Mouse (Mus musculus) heart, adult 2 months (tissue): ENCODE measurements at regions not wholly inside any gene's neighbourhood (a gene's known extent, or its start where the extent isn't known, plus 50 kb on each side); places are given as distances from the start of the nearest gene placed in this dataset.

Experiments used
- DNase-seq, 2 experiments: peaks; one replicate each; pipeline ENCODE4 v3.0.0; 2021
- H3K27ac ChIP-seq: fragments of 200-600 bp; 2 replicates; pipeline ENCODE4 v1.8.1; 2022
- H3K27me3 ChIP-seq: fragments of 200-500 bp; 2 replicates; pipeline ENCODE4 v1.6.1; 2012; ENCODE audit warnings: mild to moderate bottlenecking, low read length, inconsistent platforms, mixed read lengths; ENCODE audit not compliant: control insufficient read depth, insufficient read depth
- H3K36me3 ChIP-seq: fragments of 200-500 bp; 2 replicates; pipeline ENCODE4 v1.6.1; 2012; ENCODE audit warnings: low read length, inconsistent platforms; ENCODE audit not compliant: control insufficient read depth, insufficient read depth
- H3K4me1 ChIP-seq: fragments of 200-500 bp; 2 replicates; pipeline ENCODE4 v1.6.1; 2011; ENCODE audit warnings: low read length; ENCODE audit not compliant: control insufficient read depth, insufficient read depth
- H3K4me3 ChIP-seq: fragments of 200-600 bp; 2 replicates; pipeline ENCODE4 v1.8.1; 2022
- H3K79me2 ChIP-seq: fragments of 200-500 bp; replicated peaks from 2 replicates; pipeline ENCODE4 v1.6.1; 2012; ENCODE audit warnings: mild to moderate bottlenecking, inconsistent platforms, low read length, moderate library complexity, mixed read lengths; ENCODE audit not compliant: control insufficient read depth, insufficient read depth
- H3K9ac ChIP-seq: fragments of 200-500 bp; 2 replicates; pipeline ENCODE4 v1.6.1; 2012; ENCODE audit warnings: low read depth, mild to moderate bottlenecking, control low read depth, inconsistent platforms, low read length, mixed read lengths
- CTCF ChIP-seq: fragments of 200-600 bp; IDR thresholded peaks from 2 replicates; pipeline ENCODE4 v1.8.1; 2022; ENCODE audit warnings: antibody characterized with exemption, mild to moderate bottlenecking, moderate library complexity
- EP300 ChIP-seq: fragments of 200-500 bp; IDR thresholded peaks from 2 replicates; pipeline ENCODE4 v1.6.1; 2011; ENCODE audit warnings: low read depth, low read length, control low read depth; ENCODE audit not compliant: insufficient read depth
- POLR2A ChIP-seq: fragments of 200-500 bp; IDR thresholded peaks from 2 replicates; pipeline ENCODE4 v1.6.1; 2011; ENCODE audit warnings: mild to moderate bottlenecking, low read depth, low read length, control low read depth; ENCODE audit not compliant: insufficient read depth
- WGBS: fragments of 180-500 bp; shearing (Covaris S2); methylation state at CpG from one replicate; pipeline ENCODE4 v1.1.7; 2018; 5-methylcytosine and 5-hydroxymethylcytosine counted together
- intact Hi-C: fragments of 180-260 bp; cut with DNase I; formaldehyde crosslinking; loops from one replicate; pipeline ENCODE4 v1.15.1; 2025

GRCm38 (mm10) chr7:70514666-70515065, 148.1 kb upstream of the Nr2f2 start:
- Histone ChIP-seq H3K27ac (no peak overlapping the region), H3K9ac (no peak overlapping the region), H3K36me3 (no peaks in the 10 kb centered on the region), H3K27me3 (no peaks in the 10 kb centered on the region), H3K79me2 (no peaks in the 10 kb centered on the region), H3K4me1 (no peaks in the 10 kb centered on the region), H3K4me3 (no peak overlapping the region)
- DNase-seq = peak in 1 of 2 experiments; percentile 6
- intact Hi-C loops = no loop called here
- TF ChIP-seq POLR2A (no peak), EP300 (no peak), CTCF (no peak)
- WGBS = 31% methylated on average over 6 of the region's 6 CpGs

GRCm38 (mm10) chr7:70512354-70512753, 145.8 kb upstream of the Nr2f2 start:
- Histone ChIP-seq H3K4me3 (no peak overlapping the region), H3K27ac (no peak overlapping the region), H3K9ac (no peak overlapping the region), H3K79me2 (no peaks in the 10 kb centered on the region), H3K36me3 (no peaks in the 10 kb centered on the region), H3K4me1 (no peaks in the 10 kb centered on the region), H3K27me3 (no peaks in the 10 kb centered on the region)
- no peak for DNase-seq
- intact Hi-C loops = no loop called here
- no peak for TF ChIP-seq POLR2A
- TF ChIP-seq EP300 = no peak
- TF ChIP-seq CTCF = no peak
- 84% methylated on average over 6 of the region's 6 CpGs for WGBS

- Histone ChIP-seq H3K36me3 (no peaks in the 10 kb centered on the region), H3K9ac (no peak overlapping the region), H3K4me1 (no peaks in the 10 kb centered on the region), H3K4me3 (no peak overlapping the region), H3K27me3 (no peaks in the 10 kb centered on the region), H3K27ac (no peak overlapping the region), H3K79me2 (no peaks in the 10 kb centered on the region)
- TF ChIP-seq CTCF = no peak
- TF ChIP-seq EP300 = no peak
- TF ChIP-seq POLR2A = no peak
- WGBS = 25% methylated on average over 7 of the region's 7 CpGs
- intact Hi-C loops = no loop called here
- DNase-seq = peak in 1 of 2 experiments; percentile 17
Observed at GRCm38 (mm10) chr7:70505671-70506181, 139.2 kb upstream of the Nr2f2 start.

GRCm38 (mm10) chr7:70501821-70502220, 135.3 kb upstream of the Nr2f2 start:
- intact Hi-C loops = no loop called here
- no peaks in the 10 kb centered on the region for H3K36me3 ChIP-seq
- no peaks in the 10 kb centered on the region for H3K4me1 ChIP-seq
- 94% methylated on average over 4 of the region's 4 CpGs for WGBS
- H3K27ac ChIP-seq = no peak overlapping the region
- no peak for DNase-seq
- no peaks in the 10 kb centered on the region for H3K27me3 ChIP-seq
- H3K79me2 ChIP-seq = no peaks in the 10 kb centered on the region
- no peak overlapping the region for H3K9ac ChIP-seq
- H3K4me3 ChIP-seq = no peak overlapping the region
- TF ChIP-seq POLR2A (no peak), EP300 (no peak), CTCF (no peak)

GRCm38 (mm10) chr7:70496541-70497154, 130.1 kb upstream of the Nr2f2 start:
- intact Hi-C loops = no loop called here
- no peaks in the 10 kb centered on the region for H3K4me1 ChIP-seq
- no peak for TF ChIP-seq EP300
- TF ChIP-seq POLR2A = no peak
- H3K9ac ChIP-seq = no peak overlapping the region
- H3K27me3 ChIP-seq = no peaks in the 10 kb centered on the region
- no peak overlapping the region for H3K4me3 ChIP-seq
- no peak overlapping the region for H3K27ac ChIP-seq
- H3K36me3 ChIP-seq = no peaks in the 10 kb centered on the region
- WGBS = 46% methylated on average over 8 of the region's 8 CpGs
- no peak for DNase-seq
- H3K79me2 ChIP-seq = no peaks in the 10 kb centered on the region

- intact Hi-C loops = no loop called here
- no peak overlapping the region for H3K9ac ChIP-seq
- WGBS = 90% methylated on average over 2 of the region's 2 CpGs
Observed at GRCm38 (mm10) chr7:70484201-70484600, 117.7 kb upstream of the Nr2f2 start.

More at GRCm38 (mm10) chr7:70484201-70484600, 117.7 kb upstream of the Nr2f2 start:
- H3K36me3 ChIP-seq = no peaks in the 10 kb centered on the region
- H3K27me3 ChIP-seq = no peaks in the 10 kb centered on the region
- H3K4me3 ChIP-seq = no peak overlapping the region
- TF ChIP-seq CTCF (no peak), EP300 (no peak), POLR2A (no peak)
- no peak overlapping the region for H3K27ac ChIP-seq
- H3K4me1 ChIP-seq = no peaks in the 10 kb centered on the region
- DNase-seq = no peak
- H3K79me2 ChIP-seq = no peaks in the 10 kb centered on the region
